Comparison of ENCODE assay signal across 7 mouse cellular contexts in the genomic region with DNA sequence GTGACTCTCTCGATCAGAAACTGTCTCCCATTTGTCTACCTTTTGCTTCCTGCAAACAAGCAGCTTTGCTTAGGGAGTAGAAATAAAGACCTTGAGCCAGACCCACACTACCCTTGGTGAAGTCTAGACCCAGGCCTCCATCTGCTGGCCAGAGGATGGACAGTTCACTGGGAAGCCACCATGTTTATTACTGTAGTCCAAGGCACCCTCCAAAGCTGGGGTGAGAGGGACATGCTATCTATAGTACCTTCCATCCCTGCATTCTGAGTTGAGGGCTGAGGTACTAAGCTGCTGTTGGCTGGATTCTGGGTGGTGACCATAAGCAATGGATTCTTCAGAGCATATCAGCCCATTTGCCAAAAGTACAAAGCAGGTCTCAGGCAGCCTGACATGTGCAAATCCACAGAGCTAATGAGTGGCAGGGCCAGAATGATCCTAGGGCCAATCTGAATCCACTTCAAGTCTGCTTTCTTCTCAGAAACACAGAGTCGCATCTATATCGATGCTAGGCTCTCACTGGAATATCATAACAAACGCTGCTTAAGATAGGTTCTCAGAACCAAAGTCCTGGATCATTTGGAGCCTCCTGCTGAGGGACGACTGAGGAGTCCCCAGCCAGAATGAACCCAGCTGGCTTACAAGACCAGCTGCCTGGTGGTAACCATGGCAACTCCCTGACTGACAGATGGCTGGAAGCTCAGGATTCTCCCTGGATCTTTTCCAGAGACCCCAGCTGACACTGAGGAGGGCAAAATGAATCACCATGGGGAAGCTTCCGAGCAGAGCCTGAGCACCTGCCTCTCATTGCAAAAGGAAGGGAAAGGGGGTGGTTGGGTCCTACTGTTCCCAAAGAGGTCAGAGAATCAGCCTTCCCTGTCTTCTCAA. TPM values are rescaled to one million over a fixed set of nuclear protein-coding genes. Genes with fewer than 3 reads are reported as not detected.
A peak's percentile ranks its signal among the peaks of the same experiment; 100 is the strongest.
DNase-seq lines count a peak whose midpoint lies in the region; ATAC-seq and TF ChIP-seq lines count a peak whose summit lies in the region.

No protein-coding gene starts in this region.

- H3K4me1 ChIP-seq in forebrain, embryonic 11.5 days (replicated peaks; ENCODE audit: control insufficient read depth, insufficient read depth, low read length), result peaks cover 21% of the 10 kb centered on the region; the same call in 1 of the 2 replicates

- no peaks in the 10 kb centered on the region; the same call in 1 of the 2 replicates for H3K27me3 ChIP-seq in forebrain, embryonic 11.5 days (ENCODE audit: control insufficient read depth, insufficient read depth, low read length)

- no peaks in the 10 kb centered on the region for H3K36me3 ChIP-seq in forebrain, embryonic 11.5 days (ENCODE audit: control insufficient read depth, insufficient read depth, low read length)

- peak overlapping the region; percentile 76 for H3K27ac ChIP-seq in forebrain, embryonic 11.5 days (ENCODE audit: low read depth, low read length)
- H3K27ac ChIP-seq in layer of hippocampus, adult 2 months, result peak overlapping the region; percentile 53; the same call in 1 of the 2 replicates

- DNase-seq in Muller cell, postnatal 12 days (ENCODE audit: inconsistent ontology term), result peak; percentile 67
- DNase-seq in brain, embryonic 14.5 days (ENCODE audit: low read depth), result peak; percentile 98
- DNase-seq in forebrain, embryonic 11.5 days (ENCODE audit: low spot score), result peak; percentile 81
- peak; percentile 63 to 65 for DNase-seq in layer of hippocampus, adult 2 months (ENCODE audit: low spot score in 2 of 2)
- DNase-seq in neural tube, embryonic 10.5 days (ENCODE audit: extremely low spot score, low spot score), result peak; percentile 75
- no peak for DNase-seq in urinary bladder, adult 18-20 months (ENCODE audit: low spot score in 2 of 2)

- H3K9ac ChIP-seq in forebrain, embryonic 11.5 days (ENCODE audit: low read length), result no peak overlapping the region

- 13% methylated on average over 6 of the region's 6 CpGs for WGBS in forebrain, embryonic 11.5 days

- no peak; the same call in 1 of the 2 replicates for TF ChIP-seq CTCF in brain, embryonic 14.5 days (IDR thresholded peaks at IDR 0.05; ENCODE audit: borderline replicate concordance, extremely low read depth, insufficient read depth, insufficient read length)
- TF ChIP-seq CTCF in layer of hippocampus, adult 2 months (conservative IDR thresholded peaks at IDR 0.05), result 0 out of 2 replicates have a peak, but pooled peaks have one; percentile 35

- no peaks in the 10 kb centered on the region for H3K9me3 ChIP-seq in forebrain, embryonic 11.5 days (ENCODE audit: control insufficient read depth, low read length)

- H3K4me3 ChIP-seq in forebrain, embryonic 11.5 days (ENCODE audit: low read depth, low read length), result no peak overlapping the region
- no peak overlapping the region for H3K4me3 ChIP-seq in layer of hippocampus, adult 2 months

- no peak for TF ChIP-seq POLR2A in brain, embryonic 14.5 days (IDR thresholded peaks at IDR 0.05; ENCODE audit: borderline replicate concordance, extremely low read depth, insufficient read depth, insufficient read length, poor library complexity, severe bottlenecking)

- no peak overlapping the region for H3K4me2 ChIP-seq in forebrain, embryonic 11.5 days (ENCODE audit: low read depth, low read length, severe bottlenecking)

- peak; percentile 93 for ATAC-seq in forebrain, embryonic 11.5 days (replicated peaks; ENCODE audit: low FRiP score)
- ATAC-seq in megakaryocyte-erythroid progenitor cell, adult 5-6 weeks (replicated peaks; ENCODE audit: low FRiP score, low TSS enrichment, poor library complexity, severe bottlenecking), result no peak

RNA-seq across cellular contexts. Expression of gene Lrtm1, which starts 59.6 kb away (rescaled TPM):
- polyA plus RNA-seq in brain, embryonic 14.5 days (2012; rRNA removed), result 0.05 and 0.08 TPM in 2 replicates
- polyA plus RNA-seq in forebrain, embryonic 11.5 days (2014; fragmentation: Nextera tagmentation; extraction: Ambion mirVana), result 0.36 and 0.55 TPM in 2 replicates
- not detected for total RNA-seq in layer of hippocampus, adult 2 months (2021)
- not detected in 2 replicates for total RNA-seq in megakaryocyte-erythroid progenitor cell, adult 5-6 weeks (2014; fragmentation: Nextera tagmentation)
- not detected in 2 replicates for total RNA-seq in megakaryocyte-erythroid progenitor cell, adult 5-6 weeks (2017)

Comparison
In these comparisons a context has a peak if more than half of its experiments do, and no peak if none do; other contexts are left out.
1. DNase-seq: peak in Muller cell, postnatal 12 days (single experiment), brain, embryonic 14.5 days (single experiment), forebrain, embryonic 11.5 days (single experiment), layer of hippocampus, adult 2 months (2 of 2) and neural tube, embryonic 10.5 days (single experiment); none in urinary bladder, adult 18-20 months (0 of 2).